Mouse (Mus musculus) inflammation-experienced regulatory T-cells (primary cell): ENCODE measurements around the gene Rad50. TPM values are rescaled to one million over a fixed set of nuclear protein-coding genes. Genes with fewer than 3 reads are reported as not detected.

ENCODE experiments used
- polyA plus RNA-seq, 2 experiments: library from polyadenylated mRNA; unstranded; fragments of 100-300 nt; shearing (Covaris generic); gene quantifications; one replicate each; pipeline ENCODE4 v1.2.1; 2017

Rad50 gene
- polyA plus RNA-seq = 10 to 100 TPM; 43.5 to 44.4 TPM

GRCm38 (mm10) chr11:53706934-53707717 lies at the start of gene Rad50:
Gene Rad50, minus strand, starts transcription at chr11:53707319.

GRCm38 (mm10) chr11:53720715-53721114 lies 13.6 kb upstream of the Rad50 start, which contains the start of gene Il5:
Gene Il5, plus strand, starts transcription at chr11:53720794.

GRCm38 (mm10) chr11:53634556-53634955 lies 72.6 kb downstream of the Rad50 start, which contains the start of gene Il13:
Gene Il13, minus strand, starts transcription at chr11:53634702.

GRCm38 (mm10) chr11:53618619-53619198 lies 88.4 kb downstream of the Rad50 start, which contains the start of gene Il4:
Gene Il4, minus strand, starts transcription at chr11:53618669.

Other genes starting within 250 kb of the Rad50 start
- under 1 TPM in 1 of 2 experiments, not detected in 1; 0.80 TPM for gene Gm9837, start 236.8 kb downstream of the Rad50 start, polyA plus RNA-seq
- gene Gm9945, start 227.2 kb downstream of the Rad50 start, polyA plus RNA-seq = not detected
- not detected for gene Sowaha, start 227.0 kb downstream of the Rad50 start, polyA plus RNA-seq
- gene Sept8, start 188.1 kb downstream of the Rad50 start, polyA plus RNA-seq = 10 to 100 TPM in 1 of 2 experiments, 1 to 10 TPM in 1; 3.6 to 20.4 TPM
- gene Kif3a, start 139.9 kb downstream of the Rad50 start, polyA plus RNA-seq = 1 to 10 TPM; 7.6 to 7.9 TPM
- 100 to 1,000 TPM in 1 of 2 experiments, 1 to 10 TPM in 1; 4.6 to 100 TPM for gene Il4, start 88.7 kb downstream of the Rad50 start, polyA plus RNA-seq
- gene Il13, start 72.6 kb downstream of the Rad50 start, polyA plus RNA-seq = under 1 TPM in 1 of 2 experiments, not detected in 1; 0.39 TPM
- gene Il5, start 13.5 kb upstream of the Rad50 start, polyA plus RNA-seq = not detected
- 100 to 1,000 TPM; 400 to 431 TPM for gene Irf1, start 62.7 kb upstream of the Rad50 start, polyA plus RNA-seq
- gene Gm17334, start 65.9 kb upstream of the Rad50 start, polyA plus RNA-seq = 1 to 10 TPM; 1.5 to 2.2 TPM
- gene Gm12216, start 151.9 kb upstream of the Rad50 start, polyA plus RNA-seq = 10 to 100 TPM; 31.6 to 40.9 TPM
- gene Slc22a5, start 184.3 kb upstream of the Rad50 start, polyA plus RNA-seq = 10 to 100 TPM; 18.3 to 30.9 TPM